Mouse (Mus musculus): ENCODE measurements around the gene Lgr6. TPM values are rescaled to one million over a fixed set of nuclear protein-coding genes. Genes with fewer than 3 reads are reported as not detected.

The Lgr6 gene
- total and polyA plus RNA-seq, 3 experiments = 12.2 to 21.5 (median 14.4) TPM

GRCm38 (mm10) chr1:135023583-135023982, 81.5 kb downstream of the Lgr6 start:
- no peak for TF ChIP-seq POLR2A (IDR thresholded peaks at IDR 0.05; ENCODE audit: insufficient read depth, low read depth, low read length)
- peak; percentile 16; the same call in 1 of the 2 replicates for TF ChIP-seq CTCF (IDR thresholded peaks at IDR 0.05)
- no peak overlapping the region for H3K27ac ChIP-seq
- H3K9ac ChIP-seq (ENCODE audit: low read depth, low read length) = no peak overlapping the region
- no peak for DNase-seq
- 77% methylated on average over 1 of the region's 1 CpGs for WGBS
- H3K36me3 ChIP-seq (ENCODE audit: control insufficient read depth, insufficient read depth, low read length) = no peaks in the 10 kb centered on the region
- H3K4me3 ChIP-seq = no peak overlapping the region
- no peaks in the 10 kb centered on the region for H3K79me2 ChIP-seq (replicated peaks; ENCODE audit: control insufficient read depth, insufficient read depth, low read length)
- H3K27me3 ChIP-seq (ENCODE audit: control insufficient read depth, insufficient read depth, low read length) = no peaks in the 10 kb centered on the region
- peaks cover 4% of the 10 kb centered on the region for H3K4me1 ChIP-seq (ENCODE audit: control insufficient read depth, insufficient read depth, low read length)
- intact Hi-C loops (cut with DNase I) = no loop called here

- intact Hi-C loops (cut with DNase I) = no loop called here
- TF ChIP-seq EP300 (IDR thresholded peaks at IDR 0.05; ENCODE audit: insufficient read depth, low read depth, low read length) (no peak), POLR2A (IDR thresholded peaks at IDR 0.05; ENCODE audit: insufficient read depth, low read depth, low read length) (no peak), CTCF (IDR thresholded peaks at IDR 0.05) (no peak)
- WGBS = 78% methylated on average over 5 of the region's 5 CpGs
- H3K4me3 ChIP-seq = no peak overlapping the region
- no peak overlapping the region for H3K9ac ChIP-seq (ENCODE audit: low read depth, low read length)
- H3K4me1 ChIP-seq (ENCODE audit: control insufficient read depth, insufficient read depth, low read length) = peaks cover 9% of the 10 kb centered on the region
- H3K79me2 ChIP-seq (replicated peaks; ENCODE audit: control insufficient read depth, insufficient read depth, low read length) = no peaks in the 10 kb centered on the region
- no peak overlapping the region for H3K27ac ChIP-seq
- DNase-seq = no peak
- H3K36me3 ChIP-seq (ENCODE audit: control insufficient read depth, insufficient read depth, low read length) = no peaks in the 10 kb centered on the region
- no peaks in the 10 kb centered on the region for H3K27me3 ChIP-seq (ENCODE audit: control insufficient read depth, insufficient read depth, low read length)
Measured at GRCm38 (mm10) chr1:135021936-135022335, 83.1 kb downstream of the Lgr6 start.

- H3K27ac ChIP-seq = no peak overlapping the region
- no peaks in the 10 kb centered on the region for H3K79me2 ChIP-seq (replicated peaks; ENCODE audit: control insufficient read depth, insufficient read depth, low read length)
- H3K4me1 ChIP-seq (ENCODE audit: control insufficient read depth, insufficient read depth, low read length) = peaks cover 9% of the 10 kb centered on the region
- no peak overlapping the region for H3K4me3 ChIP-seq
- TF ChIP-seq POLR2A (IDR thresholded peaks at IDR 0.05; ENCODE audit: insufficient read depth, low read depth, low read length) (no peak), CTCF (IDR thresholded peaks at IDR 0.05) (no peak), EP300 (IDR thresholded peaks at IDR 0.05; ENCODE audit: insufficient read depth, low read depth, low read length) (no peak)
- 11% methylated on average over 5 of the region's 5 CpGs for WGBS
- H3K36me3 ChIP-seq (ENCODE audit: control insufficient read depth, insufficient read depth, low read length) = no peaks in the 10 kb centered on the region
- DNase-seq = no peak
- no peak overlapping the region for H3K9ac ChIP-seq (ENCODE audit: low read depth, low read length)
- intact Hi-C loops (cut with DNase I) = no loop called here
- H3K27me3 ChIP-seq (ENCODE audit: control insufficient read depth, insufficient read depth, low read length) = no peaks in the 10 kb centered on the region
Measured at GRCm38 (mm10) chr1:135020970-135021369, 84.1 kb downstream of the Lgr6 start.

- H3K36me3 ChIP-seq (ENCODE audit: control insufficient read depth, insufficient read depth, low read length) = no peaks in the 10 kb centered on the region
- no peak overlapping the region for H3K4me3 ChIP-seq
- H3K4me1 ChIP-seq (ENCODE audit: control insufficient read depth, insufficient read depth, low read length) = peaks cover 9% of the 10 kb centered on the region
- no peaks in the 10 kb centered on the region for H3K79me2 ChIP-seq (replicated peaks; ENCODE audit: control insufficient read depth, insufficient read depth, low read length)
- H3K27me3 ChIP-seq (ENCODE audit: control insufficient read depth, insufficient read depth, low read length) = no peaks in the 10 kb centered on the region
- H3K27ac ChIP-seq = no peak overlapping the region
- H3K9ac ChIP-seq (ENCODE audit: low read depth, low read length) = no peak overlapping the region
- TF ChIP-seq EP300 (IDR thresholded peaks at IDR 0.05; ENCODE audit: insufficient read depth, low read depth, low read length) (no peak), CTCF (IDR thresholded peaks at IDR 0.05) (no peak), POLR2A (IDR thresholded peaks at IDR 0.05; ENCODE audit: insufficient read depth, low read depth, low read length) (no peak)
- WGBS = 81% methylated on average over 5 of the region's 5 CpGs
- intact Hi-C loops (cut with DNase I) = no loop called here
- no peak for DNase-seq
Measured at GRCm38 (mm10) chr1:135020281-135020940, 84.7 kb downstream of the Lgr6 start.

- intact Hi-C loops (cut with DNase I) = no loop called here
- DNase-seq = no peak
- Histone ChIP-seq H3K79me2 (replicated peaks; ENCODE audit: control insufficient read depth, insufficient read depth, low read length) (no peaks in the 10 kb centered on the region), H3K27me3 (ENCODE audit: control insufficient read depth, insufficient read depth, low read length) (no peaks in the 10 kb centered on the region), H3K4me1 (ENCODE audit: control insufficient read depth, insufficient read depth, low read length) (peaks cover 12% of the 10 kb centered on the region), H3K4me3 (no peak overlapping the region), H3K36me3 (ENCODE audit: control insufficient read depth, insufficient read depth, low read length) (no peaks in the 10 kb centered on the region), H3K9ac (ENCODE audit: low read depth, low read length) (no peak overlapping the region), H3K27ac (no peak overlapping the region)
- 91% methylated on average over 4 of the region's 4 CpGs for WGBS
- TF ChIP-seq POLR2A (IDR thresholded peaks at IDR 0.05; ENCODE audit: insufficient read depth, low read depth, low read length) = no peak
- no peak for TF ChIP-seq CTCF (IDR thresholded peaks at IDR 0.05)
- TF ChIP-seq EP300 (IDR thresholded peaks at IDR 0.05; ENCODE audit: insufficient read depth, low read depth, low read length) = no peak
Measured at GRCm38 (mm10) chr1:135019775-135020167, 85.3 kb downstream of the Lgr6 start.

- H3K27me3 ChIP-seq (ENCODE audit: control insufficient read depth, insufficient read depth, low read length) = no peaks in the 10 kb centered on the region
- H3K4me3 ChIP-seq = no peak overlapping the region
- peaks cover 12% of the 10 kb centered on the region for H3K4me1 ChIP-seq (ENCODE audit: control insufficient read depth, insufficient read depth, low read length)
- H3K27ac ChIP-seq = no peak overlapping the region
- intact Hi-C loops (cut with DNase I) = no loop called here
- H3K9ac ChIP-seq (ENCODE audit: low read depth, low read length) = no peak overlapping the region
- no peak for DNase-seq
- TF ChIP-seq POLR2A (IDR thresholded peaks at IDR 0.05; ENCODE audit: insufficient read depth, low read depth, low read length) (no peak), EP300 (IDR thresholded peaks at IDR 0.05; ENCODE audit: insufficient read depth, low read depth, low read length) (no peak), CTCF (IDR thresholded peaks at IDR 0.05) (no peak)
- H3K36me3 ChIP-seq (ENCODE audit: control insufficient read depth, insufficient read depth, low read length) = no peaks in the 10 kb centered on the region
- no peaks in the 10 kb centered on the region for H3K79me2 ChIP-seq (replicated peaks; ENCODE audit: control insufficient read depth, insufficient read depth, low read length)
- 43% methylated on average over 13 of the region's 13 CpGs for WGBS
Measured at GRCm38 (mm10) chr1:135019087-135019774, 85.8 kb downstream of the Lgr6 start.
